Mouse (Mus musculus) hindbrain, postnatal 0 days (tissue): Measurements from ENCODE around the gene Rnf10. TPM values are rescaled to one million over a fixed set of nuclear protein-coding genes. Genes with fewer than 3 reads are reported as not detected.
A peak's percentile ranks its signal among the peaks of the same experiment; 100 is the strongest.

Experiments used
- ATAC-seq: fragments of 200-750 bp; cut with Nextera tagmentation; 2 replicates; pipeline ENCODE4 v1.8.0; 2017; ENCODE audit warnings: mild to moderate bottlenecking, moderate TSS enrichment, moderate library complexity
- DNase-seq: peaks from one replicate; pipeline ENCODE4 v3.0.0-alpha.2; 2015; ENCODE audit warnings: low spot score
- H3K27ac ChIP-seq: fragments of 300-500 bp; sonication (generic); 2 replicates; pipeline ENCODE4 v1.5.1; 2014; ENCODE audit warnings: mild to moderate bottlenecking
- H3K27me3 ChIP-seq: fragments of 300-500 bp; sonication (generic); 2 replicates; pipeline ENCODE4 v1.6.1; 2014; ENCODE audit warnings: low read length, mixed read lengths; ENCODE audit not compliant: insufficient read depth
- H3K36me3 ChIP-seq: fragments of 300-500 bp; sonication (generic); 2 replicates; pipeline ENCODE4 v1.6.1; 2014; ENCODE audit warnings: low read length, mixed read lengths; ENCODE audit not compliant: insufficient read depth
- H3K4me1 ChIP-seq: fragments of 300-500 bp; sonication (generic); 2 replicates; pipeline ENCODE4 v1.6.1; 2014; ENCODE audit warnings: antibody characterized with exemption, low read length, mixed read lengths; ENCODE audit not compliant: insufficient read depth
- H3K4me2 ChIP-seq: fragments of 300-500 bp; sonication (generic); 2 replicates; pipeline ENCODE4 v1.6.1; 2014; ENCODE audit warnings: low read depth, mild to moderate bottlenecking, low read length, moderate library complexity, mixed read lengths
- H3K4me3 ChIP-seq: fragments of 300-500 bp; sonication (generic); 2 replicates; pipeline ENCODE4 v1.5.1; 2014; ENCODE audit warnings: low read length
- H3K9ac ChIP-seq: fragments of 300-500 bp; sonication (generic); replicated peaks from 2 replicates; pipeline ENCODE4 v1.6.1; 2014; ENCODE audit warnings: mild to moderate bottlenecking, low read length, moderate library complexity, mixed read lengths
- H3K9me3 ChIP-seq: fragments of 300-500 bp; sonication (generic); 2 replicates; pipeline ENCODE4 v1.6.1; 2016; ENCODE audit warnings: low read length, mixed read lengths
- CTCF ChIP-seq: IDR thresholded peaks from 2 replicates; pipeline ENCODE4 v1.5.1; 2016; ENCODE audit warnings: antibody characterized with exemption, control low read depth, low read depth
- whole genome bisulfite sequencing: fragments of 180-500 bp; shearing (Covaris S2); extraction: QIAGEN DNeasy Blood & Tissue Kit; methylation state at CpG from one replicate; pipeline ENCODE4 v1.1.7; 2014; 5-methylcytosine and 5-hydroxymethylcytosine counted together
- polyA plus RNA-seq: library from polyadenylated mRNA; unstranded; fragments of >200 nt; fragmentation: Nextera tagmentation; extraction: Ambion mirVana; gene quantifications from 2 replicates; pipeline ENCODE4 v1.2.1, GENCODE M21; 2015
- total RNA-seq: library from RNA; depleted of rRNA; stranded (reverse); fragments of >200 nt; gene quantifications from 2 replicates; pipeline ENCODE4 v1.2.3, GENCODE M21; 2014; rRNA removed

Rnf10 gene
- total and polyA plus RNA-seq, 2 experiments from 2014 or later: 112 to 141 TPM

GRCm38 (mm10) chr5:115192828-115193195, 79.9 kb downstream of the Rnf10 start:
- Histone ChIP-seq H3K27me3 (peaks cover 12% of the 10 kb centered on the region; the same call in 1 of the 2 replicates), H3K27ac (no peak overlapping the region), H3K4me1 (peaks cover 12% of the 10 kb centered on the region), H3K4me3 (peak overlapping the region; percentile 62), H3K4me2 (peak overlapping the region; percentile 97), H3K9me3 (no peaks in the 10 kb centered on the region), H3K9ac (peak overlapping the region; percentile 76), H3K36me3 (no peaks in the 10 kb centered on the region)
- 9% methylated on average over 7 of the region's 7 CpGs for WGBS
- ATAC-seq: no peak
- no peak for DNase-seq
- no peak for TF ChIP-seq CTCF

- peak overlapping the region; percentile 76; the same call in 1 of the 2 replicates for H3K9ac ChIP-seq
- no peaks in the 10 kb centered on the region for H3K9me3 ChIP-seq
- H3K4me2 ChIP-seq: peak overlapping the region; percentile 97
- DNase-seq (peak; percentile 51), ATAC-seq (no peak)
- H3K4me3 ChIP-seq: peak overlapping the region; percentile 62
- TF ChIP-seq CTCF: no peak
- WGBS: 7% methylated on average over 29 of the region's 29 CpGs
- no peaks in the 10 kb centered on the region for H3K36me3 ChIP-seq
- peaks cover 16% of the 10 kb centered on the region for H3K4me1 ChIP-seq
- no peak overlapping the region for H3K27ac ChIP-seq
- H3K27me3 ChIP-seq: peaks cover 12% of the 10 kb centered on the region; the same call in 1 of the 2 replicates
These were observed 80.5 kb downstream of the Rnf10 start for GRCm38 (mm10) chr5:115191880-115192827.

Other genes starting within 250 kb of the Rnf10 start
- not detected in 2 replicates for gene Gm10401, start 174.6 kb downstream of the Rnf10 start, total RNA-seq
- 38.5 and 39.3 TPM in 2 replicates for gene Gm10401, start 174.6 kb downstream of the Rnf10 start, polyA plus RNA-seq
- 30.3 and 32.5 TPM in 2 replicates for gene Acads, start 153.6 kb downstream of the Rnf10 start, total RNA-seq
- gene Acads, start 153.6 kb downstream of the Rnf10 start, polyA plus RNA-seq: 22.1 and 25.3 TPM in 2 replicates
- 27.0 and 32.1 TPM in 2 replicates for gene Unc119b, start 137.9 kb downstream of the Rnf10 start, total RNA-seq
- gene Unc119b, start 137.9 kb downstream of the Rnf10 start, polyA plus RNA-seq: 22.5 and 23.4 TPM in 2 replicates
- gene Mlec, start 114.7 kb downstream of the Rnf10 start, total RNA-seq: 65.5 and 80.9 TPM in 2 replicates
- gene Mlec, start 114.7 kb downstream of the Rnf10 start, polyA plus RNA-seq: 15.5 and 20.6 TPM in 2 replicates
- 21.4 and 34.6 TPM in 2 replicates for gene Cabp1, start 78.5 kb downstream of the Rnf10 start, total RNA-seq
- 20.9 and 23.6 TPM in 2 replicates for gene Cabp1, start 78.5 kb downstream of the Rnf10 start, polyA plus RNA-seq
- 28.8 and 55.6 TPM in 2 replicates for gene Pop5, start 37.1 kb downstream of the Rnf10 start, total RNA-seq
- gene Pop5, start 37.1 kb downstream of the Rnf10 start, polyA plus RNA-seq: 99.1 and 99.3 TPM in 2 replicates
- 30.5 and 31.4 TPM in 2 replicates for gene Coq5, start 6.8 kb upstream of the Rnf10 start, total RNA-seq
- 47.1 and 47.5 TPM in 2 replicates for gene Coq5, start 6.8 kb upstream of the Rnf10 start, polyA plus RNA-seq
- gene Dynll1, start 28.1 kb upstream of the Rnf10 start, total RNA-seq: 184 and 239 TPM in 2 replicates
- gene Dynll1, start 28.1 kb upstream of the Rnf10 start, polyA plus RNA-seq: 1,016 and 1,030 TPM in 2 replicates
- gene Srsf9, start 54.3 kb upstream of the Rnf10 start, total RNA-seq: 42.5 and 47.5 TPM in 2 replicates
- 119 and 127 TPM in 2 replicates for gene Srsf9, start 54.3 kb upstream of the Rnf10 start, polyA plus RNA-seq
- gene Gatc, start 68.3 kb upstream of the Rnf10 start, total RNA-seq: 22.4 and 25.1 TPM in 2 replicates
- 27.5 and 32.1 TPM in 2 replicates for gene Gatc, start 68.3 kb upstream of the Rnf10 start, polyA plus RNA-seq
- gene Triap1, start 68.3 kb upstream of the Rnf10 start, total RNA-seq: 12.4 and 18.4 TPM in 2 replicates
- gene Triap1, start 68.3 kb upstream of the Rnf10 start, polyA plus RNA-seq: 59.2 and 61.6 TPM in 2 replicates
- 1,147 and 1,391 TPM in 2 replicates for gene Cox6a1, start 76.1 kb upstream of the Rnf10 start, total RNA-seq
- gene Cox6a1, start 76.1 kb upstream of the Rnf10 start, polyA plus RNA-seq: 1,694 and 1,700 TPM in 2 replicates
- 75.9 and 88.1 TPM in 2 replicates for gene Msi1, start 156.7 kb upstream of the Rnf10 start, total RNA-seq
- 45.1 and 46.2 TPM in 2 replicates for gene Msi1, start 156.7 kb upstream of the Rnf10 start, polyA plus RNA-seq
- gene Pla2g1b, start 193.4 kb upstream of the Rnf10 start, total RNA-seq: not detected in 2 replicates
- gene Pla2g1b, start 193.4 kb upstream of the Rnf10 start, polyA plus RNA-seq: not detected in 2 replicates
- 25.8 and 33.7 TPM in 2 replicates for gene Sirt4, start 211.8 kb upstream of the Rnf10 start, total RNA-seq
- gene Sirt4, start 211.8 kb upstream of the Rnf10 start, polyA plus RNA-seq: 20.2 and 21.8 TPM in 2 replicates
- gene Pxn, start 233.8 kb upstream of the Rnf10 start, total RNA-seq: 40.6 and 41.0 TPM in 2 replicates
- 16.8 and 18.0 TPM in 2 replicates for gene Pxn, start 233.8 kb upstream of the Rnf10 start, polyA plus RNA-seq